Mouse (Mus musculus) olfactory bulb, adult 2 months (tissue): Measurements from ENCODE around the gene Creb1.

Experiments
- CTCF ChIP-seq: fragments of 200-500 bp; IDR thresholded peaks from 2 replicates; pipeline ENCODE4 v1.5.1; 2012; ENCODE audit warnings: low read depth, mild to moderate bottlenecking, low read length, moderate library complexity; ENCODE audit not compliant: insufficient read depth
- POLR2A ChIP-seq: fragments of 200-500 bp; IDR thresholded peaks from 2 replicates; pipeline ENCODE4 v1.6.1; 2012; ENCODE audit warnings: mild to moderate bottlenecking, low read depth, low read length, moderate library complexity; ENCODE audit not compliant: insufficient read depth

DNA sequence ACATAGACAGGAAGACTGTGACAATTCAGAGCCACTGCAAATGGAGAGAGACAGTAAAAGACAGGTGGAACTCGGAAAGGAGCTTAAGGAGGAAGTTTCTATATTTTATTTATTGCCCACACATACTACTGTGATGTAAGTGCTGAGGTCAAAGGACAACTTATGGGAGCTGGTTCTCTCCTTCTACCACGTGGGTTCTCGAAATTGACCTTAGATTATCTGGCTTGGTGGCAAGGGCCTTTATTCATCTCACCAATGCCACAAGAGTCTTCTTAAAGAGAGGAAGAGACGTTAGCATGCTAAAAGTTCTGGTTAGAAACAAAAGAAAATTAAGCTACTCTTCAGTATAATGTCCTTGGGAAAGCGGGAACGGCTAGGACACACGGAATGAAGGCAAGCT is 897 bp upstream of the Creb1 start:
- TF ChIP-seq CTCF (no peak), POLR2A (no peak)
